Mouse (Mus musculus) heart, postnatal 10 days (tissue): Measurements from ENCODE around the gene Myom1. TPM values are rescaled to one million over a fixed set of nuclear protein-coding genes. Genes with fewer than 3 reads are reported as not detected.

Source experiments
- DNase-seq, 2 experiments: peaks; one replicate each; pipeline ENCODE4 v3.0.0; 2021
- intact Hi-C: fragments of 180-260 bp; cut with DNase I; formaldehyde crosslinking; loops from one replicate; pipeline ENCODE4 v1.15.1; 2025
- total RNA-seq, 2 experiments: library from RNA; stranded (reverse); gene quantifications; 2 replicates each; pipeline ENCODE4 v1.2.3; 2021

The Myom1 gene
- total RNA-seq, 2 experiments from 2014 or later: 1,058 to 1,064 TPM

DNA sequence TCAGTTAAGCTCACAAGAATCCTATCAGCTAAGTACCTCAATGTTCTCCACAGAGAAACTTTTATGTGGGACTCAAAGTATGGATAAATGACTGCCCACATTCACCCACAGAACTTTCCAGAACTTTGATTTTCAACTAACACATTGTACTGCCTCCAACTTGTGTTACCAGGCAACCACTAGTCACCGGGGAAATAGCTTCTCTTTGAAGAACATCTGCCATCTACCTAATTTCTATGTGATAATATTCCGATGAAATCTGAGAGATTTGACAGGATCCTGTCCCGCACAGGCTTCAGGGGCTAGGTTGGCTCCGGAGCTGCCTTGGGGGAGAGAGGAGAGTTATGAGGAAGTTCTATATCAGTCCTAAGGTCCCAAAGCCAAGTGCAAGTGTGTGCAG, 44.4 kb downstream of the Myom1 start:
- DNase-seq: no peak
- intact Hi-C loops: no loop called here

DNA sequence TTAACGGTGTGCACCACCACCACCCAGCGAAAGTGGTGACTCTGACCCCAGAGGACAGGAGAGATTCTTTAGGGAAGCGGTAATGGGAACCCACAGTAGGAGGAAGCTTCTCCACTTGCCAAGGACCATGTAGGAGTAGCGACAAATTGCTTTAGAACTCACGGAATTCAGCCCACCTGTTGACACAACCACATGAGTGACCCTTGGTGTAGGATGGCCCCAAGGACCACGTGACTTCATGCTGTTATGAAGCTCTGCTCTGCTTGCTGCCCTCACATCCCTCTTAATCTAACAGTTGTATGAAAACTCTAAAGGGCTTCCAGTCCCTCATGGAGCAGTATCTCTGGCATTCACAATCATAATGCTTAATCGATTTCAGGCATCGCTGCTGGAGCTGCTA, 46.9 kb downstream of the Myom1 start:
- no peak for DNase-seq
- intact Hi-C loops: no loop called here

- intact Hi-C loops: no loop called here
- no peak for DNase-seq
Observed at GRCm38 (mm10) chr17:71053134-71053708, 50.8 kb downstream of the Myom1 start.

- DNase-seq: no peak
- intact Hi-C loops: no loop called here
Observed at GRCm38 (mm10) chr17:71055203-71055894, 52.9 kb downstream of the Myom1 start.

GRCm38 (mm10) chr17:71056405-71056804, 54.0 kb downstream of the Myom1 start:
- intact Hi-C loops: no loop called here
- no peak for DNase-seq

DNA sequence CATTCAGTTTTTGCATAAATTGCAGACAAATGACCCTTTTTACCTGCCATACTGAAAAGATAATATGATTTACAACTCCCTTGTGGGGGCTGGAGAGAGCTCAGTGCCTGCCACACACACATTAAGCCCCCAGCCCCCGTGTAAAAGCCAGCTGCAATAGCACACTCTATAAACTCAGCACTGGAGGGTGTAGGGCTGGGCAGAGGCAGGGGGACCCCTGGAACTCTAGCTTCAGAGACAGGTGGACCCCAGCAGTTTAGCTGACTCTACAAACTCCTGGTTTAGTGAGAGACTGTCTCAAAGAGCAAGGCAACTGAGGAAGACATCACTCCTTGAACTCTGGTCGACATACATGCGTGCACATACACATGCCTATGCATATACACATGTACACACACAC, 55.3 kb downstream of the Myom1 start:
- DNase-seq: no peak
- intact Hi-C loops: no loop called here

GRCm38 (mm10) chr17:71059213-71059612, 56.8 kb downstream of the Myom1 start:
- intact Hi-C loops: no loop called here
- DNase-seq: no peak

- DNase-seq: no peak
- intact Hi-C loops: loop anchor here (5.0 kb wide), 1 partner anchor 55 kb away; no protein-coding TSS in a partner anchor
Observed at GRCm38 (mm10) chr17:71062049-71062560, 59.7 kb downstream of the Myom1 start.

GRCm38 (mm10) chr17:71062870-71063602, 60.6 kb downstream of the Myom1 start:
- DNase-seq: peak in 1 of 2 experiments; percentile 31
- intact Hi-C loops: loop anchor here (5.0 kb wide), 1 partner anchor 56 kb away; no protein-coding TSS in a partner anchor

GRCm38 (mm10) chr17:71064463-71065014, 62.1 kb downstream of the Myom1 start:
- intact Hi-C loops: loop anchor here (1.0 to 5.0 kb wide), 2 partner anchors 57 to 132 kb away; no protein-coding TSS in a partner anchor
- DNase-seq: peak in 1 of 2 experiments; percentile 35

- intact Hi-C loops: no loop called here
- DNase-seq: no peak
Observed at GRCm38 (mm10) chr17:71065127-71065526, 62.7 kb downstream of the Myom1 start.

GRCm38 (mm10) chr17:71069176-71069575, 66.7 kb downstream of the Myom1 start:
- DNase-seq: no peak
- intact Hi-C loops: no loop called here

GRCm38 (mm10) chr17:71071958-71072357, 69.5 kb downstream of the Myom1 start:
- no peak for DNase-seq
- intact Hi-C loops: no loop called here

GRCm38 (mm10) chr17:71074386-71074785, 72.0 kb downstream of the Myom1 start:
- intact Hi-C loops: no loop called here

GRCm38 (mm10) chr17:71081986-71082385, 79.6 kb downstream of the Myom1 start:
- intact Hi-C loops: no loop called here
- DNase-seq: no peak

More at GRCm38 (mm10) chr17:71074386-71074785, 72.0 kb downstream of the Myom1 start:
- DNase-seq: no peak

DNA sequence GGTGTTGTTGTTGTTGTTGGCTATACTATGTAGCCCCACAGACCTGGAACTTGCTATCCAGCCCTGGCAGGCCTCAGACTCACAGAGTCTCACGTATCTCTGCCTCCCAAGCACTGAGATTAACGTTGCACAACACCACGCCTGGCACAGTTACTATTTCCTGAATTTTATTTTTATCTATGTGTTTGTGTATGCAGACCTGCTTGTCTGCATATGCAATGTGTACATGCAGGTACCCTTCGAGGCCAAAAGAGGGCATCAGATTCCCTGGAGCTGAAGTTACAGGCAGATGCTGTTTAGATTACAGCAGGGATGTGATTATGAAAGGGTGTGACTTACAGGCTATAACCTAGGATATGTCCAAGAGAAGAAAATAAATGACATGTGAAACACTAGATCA, 84.5 kb downstream of the Myom1 start:
- no peak for DNase-seq
- intact Hi-C loops: loop anchor here (5.0 kb wide), 1 partner anchor 110 kb away; no protein-coding TSS in a partner anchor

- intact Hi-C loops: loop anchor here (5.0 kb wide), 1 partner anchor 110 kb away; no protein-coding TSS in a partner anchor
Observed at GRCm38 (mm10) chr17:71087396-71088153, 85.1 kb downstream of the Myom1 start.

DNA sequence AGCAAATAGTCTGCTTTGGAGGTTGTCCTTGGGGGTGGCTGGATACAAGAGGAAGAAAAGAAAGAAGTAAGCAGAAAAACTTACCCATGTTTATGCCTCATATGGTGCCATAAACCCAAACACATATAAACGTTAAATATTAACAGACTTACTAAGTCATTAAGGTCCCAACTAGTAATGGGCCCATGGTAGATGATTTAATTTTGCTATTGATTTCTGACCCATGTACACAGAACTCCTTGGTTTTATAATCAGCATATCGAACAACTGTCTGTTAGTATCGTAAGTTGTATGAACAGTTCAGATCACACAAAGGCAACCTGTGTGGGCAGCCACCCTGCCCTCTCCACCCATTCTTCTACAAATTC, 85.7 kb downstream of the Myom1 start:
- intact Hi-C loops: loop anchor here (5.0 kb wide), 1 partner anchor 109 kb away; no protein-coding TSS in a partner anchor
- no peak for DNase-seq

More at GRCm38 (mm10) chr17:71087396-71088153, 85.1 kb downstream of the Myom1 start:
- DNase-seq: no peak

DNA sequence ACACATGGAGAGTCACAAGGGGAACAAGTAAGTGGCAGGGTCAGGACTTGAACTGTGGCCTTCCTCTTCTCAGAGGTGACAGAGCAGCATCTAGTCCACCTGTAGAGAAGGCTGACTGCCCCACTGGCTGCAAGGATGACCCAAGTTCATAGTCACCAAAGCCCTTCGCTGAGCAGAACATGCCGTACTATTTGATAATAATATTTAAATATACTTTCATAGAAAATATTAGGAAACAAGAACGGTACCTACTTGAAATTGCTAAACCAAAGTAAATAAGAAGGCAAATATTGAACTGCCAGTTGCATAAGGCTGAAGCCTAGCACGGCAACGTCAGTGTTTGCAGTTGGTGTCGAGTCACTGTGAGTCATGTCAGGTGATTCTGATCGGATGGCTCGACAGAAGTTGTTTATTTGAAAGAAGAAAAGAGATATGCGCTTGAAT, 86.6 kb downstream of the Myom1 start:
- no peak for DNase-seq
- intact Hi-C loops: loop anchor here (5.0 kb wide), 1 partner anchor 108 kb away; no protein-coding TSS in a partner anchor
